Mouse (Mus musculus): ENCODE data around the gene Tle4. TPM values are rescaled to one million over a fixed set of nuclear protein-coding genes. Genes with fewer than 3 reads are reported as not detected.
"Not testable (repeated sequence)": the region's sequence is repeated elsewhere in the genome, so short reads cannot be mapped to it uniquely, and the experiment has no call there.

Tle4 gene
- total RNA-seq (2015) (32.3 and 38.4 TPM in 2 replicates), total RNA-seq (2017) (18.6 and 22.3 TPM in 2 replicates)

GRCm38 (mm10) chr19:14597917-14598689 lies at the start of gene Tle4:
TSS of gene Tle4 (minus strand) at chr19:14598051.
- peak; percentile 83 for ATAC-seq (ENCODE audit: poor library complexity, severe bottlenecking)

GRCm38 (mm10) chr19:14645666-14646065 lies 47.8 kb upstream of the Tle4 start:
- ATAC-seq (ENCODE audit: poor library complexity, severe bottlenecking), result no peak

DNA sequence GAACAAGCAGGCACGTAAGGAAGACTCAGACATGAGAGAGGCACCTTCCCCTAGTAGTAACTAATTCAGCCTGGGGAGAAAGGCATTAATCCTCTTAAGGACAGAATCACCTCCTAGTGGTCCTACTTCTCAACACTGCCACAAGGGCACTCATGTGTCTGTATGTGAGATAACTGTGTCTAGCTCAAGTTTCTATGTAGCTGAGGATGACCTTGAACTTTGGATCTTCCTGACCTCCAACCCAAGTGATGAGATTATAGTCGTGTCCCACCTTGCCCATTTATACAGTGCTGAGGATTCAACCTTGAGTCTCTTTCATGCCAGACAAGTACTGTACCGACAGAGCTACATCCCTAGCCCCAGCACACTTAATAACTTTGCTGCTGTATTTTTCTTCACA lies 46.9 kb upstream of the Tle4 start:
- no peak for ATAC-seq (ENCODE audit: poor library complexity, severe bottlenecking)

- ATAC-seq (ENCODE audit: poor library complexity, severe bottlenecking), result not testable (repeated sequence)
Measured at GRCm38 (mm10) chr19:14643091-14643490, 45.2 kb upstream of the Tle4 start.

DNA sequence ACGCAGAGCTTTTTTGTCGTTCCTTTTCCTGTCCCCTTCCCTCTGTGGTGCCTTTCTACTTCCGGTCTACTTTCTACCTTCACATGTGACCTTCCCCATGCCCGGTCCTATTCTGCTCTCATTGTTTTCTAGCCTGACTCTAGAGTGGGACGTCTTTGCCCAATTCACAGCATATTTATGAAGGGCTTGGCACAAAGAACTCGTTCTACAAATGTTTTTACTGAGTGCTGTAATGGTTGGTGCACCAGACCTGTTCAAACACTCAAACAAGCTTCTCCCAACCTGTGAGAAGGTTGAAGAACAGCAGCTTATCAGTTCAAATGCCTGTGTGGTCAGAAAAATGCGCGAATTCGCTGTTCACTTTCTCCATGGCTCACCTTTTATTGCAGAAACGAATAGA lies 44.8 kb upstream of the Tle4 start:
- no peak for ATAC-seq (ENCODE audit: poor library complexity, severe bottlenecking)

DNA sequence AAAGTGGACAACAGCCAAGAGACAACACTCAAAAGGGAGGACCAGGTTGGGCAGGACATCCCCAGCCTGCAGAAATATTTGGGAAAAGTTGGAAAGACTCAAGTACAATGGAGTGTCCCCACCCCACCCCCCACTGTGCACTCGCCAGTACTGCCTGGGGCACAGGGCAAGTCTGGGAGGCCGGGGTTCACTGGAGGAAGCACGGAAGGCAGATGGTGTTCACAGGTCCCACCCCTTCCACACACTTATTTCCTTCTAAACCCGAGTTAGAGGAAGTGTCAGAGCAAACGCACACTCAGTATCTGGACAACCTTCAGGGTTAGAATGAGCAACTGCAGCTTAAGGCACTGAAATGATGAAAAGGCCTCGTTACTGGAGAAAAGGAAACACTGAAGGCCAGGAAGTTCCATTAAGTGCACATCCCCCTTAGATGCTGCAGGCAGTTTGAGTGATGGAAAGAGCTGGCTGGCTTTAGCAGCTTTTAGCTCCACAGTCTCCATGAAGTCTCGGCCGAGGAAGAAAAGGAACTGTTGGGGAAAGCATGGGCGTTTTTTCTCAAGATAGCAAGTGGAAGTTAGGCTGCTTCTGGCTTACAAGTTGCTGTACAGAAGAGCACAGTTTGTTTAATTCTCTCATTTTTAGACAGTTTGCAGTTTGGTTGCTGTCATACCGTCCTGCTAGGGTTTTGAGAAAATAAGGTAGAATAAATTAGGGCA lies 37.5 kb upstream of the Tle4 start:
- ATAC-seq (ENCODE audit: poor library complexity, severe bottlenecking), result peak; percentile 95

- ATAC-seq (ENCODE audit: poor library complexity, severe bottlenecking), result no peak
Measured at GRCm38 (mm10) chr19:14623355-14623754, 25.5 kb upstream of the Tle4 start.

DNA sequence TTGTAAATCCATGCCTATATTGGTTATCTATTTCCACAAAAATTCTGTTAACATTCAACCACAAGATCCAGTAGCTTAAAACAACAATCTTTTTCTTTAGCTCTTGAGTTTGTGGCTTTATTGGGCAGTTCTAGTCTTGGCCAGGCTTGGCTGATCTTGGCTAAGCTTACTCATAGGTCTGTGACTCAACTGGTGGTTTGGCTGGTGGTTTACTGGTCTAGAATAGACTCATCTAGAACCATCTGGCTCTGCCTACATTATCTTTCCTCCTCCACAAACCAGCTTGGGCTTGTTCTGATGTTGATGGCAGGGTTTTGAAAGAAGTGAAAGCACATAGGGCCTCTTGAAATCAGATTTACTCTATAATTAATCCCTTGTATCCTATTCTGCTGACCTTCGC lies 22.7 kb upstream of the Tle4 start:
- ATAC-seq (ENCODE audit: poor library complexity, severe bottlenecking), result peak; percentile 64

- no peak for ATAC-seq (ENCODE audit: poor library complexity, severe bottlenecking)
Measured at GRCm38 (mm10) chr19:14619814-14620213, 22.0 kb upstream of the Tle4 start.

GRCm38 (mm10) chr19:14614816-14615215 lies 17.0 kb upstream of the Tle4 start:
- ATAC-seq (ENCODE audit: poor library complexity, severe bottlenecking), result no peak

GRCm38 (mm10) chr19:14610542-14611317 lies 12.9 kb upstream of the Tle4 start:
- ATAC-seq (ENCODE audit: poor library complexity, severe bottlenecking), result no peak

DNA sequence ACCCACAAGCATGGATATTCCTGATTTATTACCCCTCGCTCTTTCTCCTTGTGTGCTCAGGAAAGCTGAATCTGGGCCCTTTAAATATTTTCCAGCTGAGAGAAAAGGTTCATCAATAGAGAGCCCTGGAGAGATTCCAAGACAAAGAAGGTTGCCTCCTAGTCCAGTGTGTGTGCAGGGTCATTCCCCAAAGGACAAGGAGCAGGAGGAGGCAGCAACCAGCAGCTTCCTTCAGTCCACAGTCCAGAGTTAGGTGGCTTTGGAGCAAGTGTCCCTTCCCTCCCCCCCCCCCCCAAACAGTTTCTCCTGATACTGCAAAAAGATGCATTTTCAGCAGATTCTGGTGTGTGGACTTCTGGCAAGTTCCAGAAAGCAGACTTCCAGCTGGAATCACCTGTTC lies 3.0 kb upstream of the Tle4 start:
- no peak for ATAC-seq (ENCODE audit: poor library complexity, severe bottlenecking)

DNA sequence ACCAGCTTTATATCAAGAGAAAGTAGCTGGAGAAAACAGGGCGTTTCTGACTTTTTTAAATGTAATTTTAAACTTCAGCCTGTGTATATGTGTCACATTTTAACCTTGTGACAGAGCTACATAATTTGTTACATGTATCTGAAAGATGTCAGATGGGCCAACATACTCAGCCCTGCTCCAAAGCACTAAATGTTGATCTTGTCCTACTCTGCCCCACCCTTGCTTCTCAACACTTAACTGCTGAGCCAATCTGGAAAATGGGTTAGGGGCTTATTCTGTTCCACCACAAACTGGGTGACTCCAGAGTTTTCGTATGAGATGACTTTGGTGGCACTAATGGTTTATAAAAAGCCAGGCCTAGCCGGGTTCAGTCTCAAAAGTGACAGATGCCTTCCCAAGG lies 2.5 kb upstream of the Tle4 start:
- no peak for ATAC-seq (ENCODE audit: poor library complexity, severe bottlenecking)

GRCm38 (mm10) chr19:14599851-14600251 lies 2.0 kb upstream of the Tle4 start:
- no peak for ATAC-seq (ENCODE audit: poor library complexity, severe bottlenecking)

DNA sequence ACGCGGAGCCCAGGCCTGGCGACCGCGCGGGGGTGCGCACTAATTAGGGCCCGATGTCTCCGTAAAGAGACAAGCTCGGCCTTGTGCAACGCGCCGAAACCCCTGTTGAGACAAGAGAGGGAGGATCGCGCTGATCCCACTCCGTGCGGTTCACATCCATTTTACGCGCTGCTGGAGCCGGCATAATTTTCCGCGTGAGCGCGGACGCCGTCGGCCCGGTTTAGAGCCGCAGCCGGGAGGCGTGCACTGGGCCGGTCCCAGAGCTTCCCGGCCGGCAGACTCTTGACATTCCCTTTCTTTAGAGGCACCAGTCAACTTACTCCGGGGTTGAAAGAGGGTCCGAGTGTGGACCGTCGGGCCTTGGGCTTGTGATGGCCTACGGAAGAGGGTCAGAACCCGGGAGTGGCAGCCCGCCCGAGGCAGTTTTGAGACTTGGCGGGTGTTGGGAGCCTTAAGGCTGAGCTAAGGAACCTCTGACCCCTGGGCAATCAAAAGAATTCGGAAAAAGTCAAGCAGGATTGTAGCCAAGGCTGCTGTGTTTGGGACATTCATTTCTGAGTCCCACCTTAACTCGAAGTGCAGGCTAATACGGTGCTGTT lies 938 bp upstream of the Tle4 start:
- ATAC-seq (ENCODE audit: poor library complexity, severe bottlenecking), result peak; percentile 14

- ATAC-seq (ENCODE audit: poor library complexity, severe bottlenecking), result no peak
Measured at GRCm38 (mm10) chr19:14596941-14597916, 622 bp downstream of the Tle4 start.

DNA sequence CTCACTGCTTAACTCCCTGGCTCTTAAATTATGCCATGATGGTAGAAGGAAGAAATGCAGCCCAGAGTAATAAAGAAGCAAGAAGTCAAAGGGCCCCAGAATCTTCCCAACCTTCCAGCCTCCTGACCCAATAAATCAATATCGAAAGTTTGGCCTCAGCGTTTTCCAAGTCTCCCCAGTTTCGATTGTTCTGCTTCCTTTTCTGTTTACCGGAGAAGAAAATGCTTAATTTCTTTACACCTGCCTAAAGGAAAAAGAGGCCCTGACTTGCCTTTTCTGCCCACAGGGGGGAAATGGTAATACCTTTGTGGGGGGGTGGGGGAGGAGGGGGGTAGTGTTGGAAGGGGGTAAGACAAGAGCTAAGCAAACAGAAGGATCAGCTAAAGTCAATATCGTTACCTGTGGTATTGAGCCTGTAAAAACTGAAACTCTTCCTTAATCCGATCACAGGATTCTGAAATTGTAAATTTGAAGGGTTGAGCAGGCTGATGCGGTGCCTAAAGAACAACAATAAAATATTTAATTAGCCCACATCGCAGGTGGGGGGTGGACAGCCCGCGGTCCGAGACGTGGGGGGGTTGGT lies 1.4 kb downstream of the Tle4 start:
- no peak for ATAC-seq (ENCODE audit: poor library complexity, severe bottlenecking)

- ATAC-seq (ENCODE audit: poor library complexity, severe bottlenecking), result no peak
Measured at GRCm38 (mm10) chr19:14595390-14595997, 2.4 kb downstream of the Tle4 start.

DNA sequence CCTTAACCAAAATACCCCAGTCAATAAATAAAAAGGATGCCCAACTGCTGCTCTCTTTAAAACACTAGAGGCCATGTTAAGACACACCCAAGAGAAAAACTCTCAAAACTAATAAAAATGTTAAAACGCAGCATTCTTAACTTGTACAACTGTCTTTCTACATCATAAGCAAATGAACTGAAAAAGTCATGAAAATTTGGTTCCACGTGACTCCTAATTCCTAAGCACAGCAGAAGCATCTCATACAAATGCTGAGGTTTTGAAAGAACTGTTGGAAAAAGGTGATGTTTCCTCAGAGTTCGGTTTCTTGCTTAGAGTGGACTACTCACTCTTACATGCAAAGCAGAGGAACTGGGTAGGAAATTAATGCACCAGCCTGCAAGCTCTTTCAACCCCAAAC lies 3.3 kb downstream of the Tle4 start:
- no peak for ATAC-seq (ENCODE audit: poor library complexity, severe bottlenecking)
